Mouse (Mus musculus): ENCODE data around the gene Brwd1. TPM values are rescaled to one million over a fixed set of nuclear protein-coding genes. Genes with fewer than 3 reads are reported as not detected.
"Not testable (repeated sequence)": the region's sequence is repeated elsewhere in the genome, so short reads cannot be mapped to it uniquely, and the experiment has no call there.

The Brwd1 gene
- total RNA-seq (2021) = 100 to 1,000 TPM; 106 to 121 TPM

GRCm38 (mm10) chr16:96082301-96083178 is at the start of gene Brwd1:
Gene Brwd1 (minus strand): TSS chr16:96082526.
- intact Hi-C loops (cut with DNase I) = no loop called here

GRCm38 (mm10) chr16:96128466-96128865 is 46.1 kb upstream of the Brwd1 start:
- no peak for DNase-seq (ENCODE audit: extremely low spot score in 1 of 2, low spot score in 2 of 2)
- intact Hi-C loops (cut with DNase I) = loop anchor here (5.0 kb wide), 1 partner anchor 41 kb away; no protein-coding TSS in a partner anchor

More at GRCm38 (mm10) chr16:96082301-96083178, at the start of gene Brwd1:
- DNase-seq (ENCODE audit: extremely low spot score in 1 of 2, low spot score in 2 of 2) = peak; percentile 87 to 98

DNA sequence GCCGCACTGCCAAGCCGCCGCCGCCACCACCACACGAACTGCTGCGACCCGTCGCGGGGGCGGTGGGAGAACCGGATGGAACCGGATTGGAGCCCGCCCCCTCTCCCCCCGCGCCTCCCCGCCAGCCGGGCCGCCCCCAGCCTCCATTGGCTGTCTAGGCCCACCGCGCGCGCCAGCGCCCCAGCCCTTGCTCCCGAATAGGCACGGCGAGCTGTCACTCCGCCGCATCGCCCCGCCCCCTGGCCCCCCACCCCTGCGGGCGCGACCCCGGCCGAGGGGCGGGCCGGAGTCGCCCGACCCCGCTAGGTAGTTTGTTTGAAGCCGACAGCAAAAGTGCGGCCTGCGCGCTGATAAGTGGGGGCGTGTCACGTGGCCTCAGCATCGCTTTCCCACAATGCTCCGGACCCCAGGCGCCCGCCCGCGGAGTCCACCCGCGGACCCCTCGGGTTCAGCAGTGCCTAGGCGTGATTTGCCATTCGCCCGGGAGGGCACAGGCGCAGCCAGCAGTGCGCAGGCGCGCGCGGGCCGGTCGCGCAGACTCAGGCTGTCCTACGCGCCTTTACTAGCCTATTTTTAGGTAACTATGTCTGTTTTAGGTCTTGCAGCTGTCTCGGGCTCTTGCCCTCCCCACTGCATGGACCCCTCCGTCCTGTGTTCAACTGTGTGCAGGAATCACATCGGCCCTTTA is 45.5 kb upstream of the Brwd1 start, which contains the start of gene Hmgn1:
Hmgn1 (minus strand) TSS at position 73 of the 688 bp plus-strand sequence.
- peak; percentile 96 to 99 for DNase-seq (ENCODE audit: extremely low spot score in 1 of 2, low spot score in 2 of 2)
- intact Hi-C loops (cut with DNase I) = loop anchor here (5.0 kb wide), 1 partner anchor 40 kb away; no protein-coding TSS in a partner anchor

GRCm38 (mm10) chr16:96127288-96127656 is 44.9 kb upstream of the Brwd1 start:
- no peak for DNase-seq (ENCODE audit: extremely low spot score in 1 of 2, low spot score in 2 of 2)
- intact Hi-C loops (cut with DNase I) = loop anchor here (5.0 kb wide), 1 partner anchor 40 kb away; no protein-coding TSS in a partner anchor

DNA sequence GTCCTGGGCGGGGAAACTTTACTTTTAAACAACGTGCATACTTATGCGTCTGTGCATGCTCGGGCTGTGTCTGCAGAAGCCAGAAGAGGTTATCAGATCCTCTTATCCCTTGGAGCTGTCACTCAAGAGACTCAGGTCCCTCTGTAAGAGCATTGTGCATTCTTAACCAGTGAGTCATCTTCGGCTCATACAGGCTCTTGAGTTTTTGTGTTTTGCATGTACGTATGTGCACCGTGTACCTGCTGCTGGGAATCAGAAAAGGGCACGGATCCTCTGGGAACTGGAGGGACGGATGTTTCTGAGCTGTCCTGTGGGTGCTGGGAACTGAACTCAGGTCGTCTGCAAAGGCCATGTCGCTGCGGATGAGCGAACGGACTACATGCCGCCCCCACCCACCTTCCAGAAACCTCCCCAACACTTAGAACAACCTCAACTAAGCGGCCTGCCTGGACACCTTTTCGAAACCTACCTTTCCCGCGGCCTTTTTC is 44.4 kb upstream of the Brwd1 start:
- DNase-seq (ENCODE audit: extremely low spot score in 1 of 2, low spot score in 2 of 2) = no peak
- intact Hi-C loops (cut with DNase I) = loop anchor here (5.0 kb wide), 1 partner anchor 39 kb away; no protein-coding TSS in a partner anchor

- intact Hi-C loops (cut with DNase I) = no loop called here
- no peak for DNase-seq (ENCODE audit: extremely low spot score in 1 of 2, low spot score in 2 of 2)
Measured at GRCm38 (mm10) chr16:96120022-96120623, 37.8 kb upstream of the Brwd1 start.

- DNase-seq (ENCODE audit: extremely low spot score in 1 of 2, low spot score in 2 of 2) = no peak
- intact Hi-C loops (cut with DNase I) = no loop called here
Measured at GRCm38 (mm10) chr16:96114729-96115128, 32.4 kb upstream of the Brwd1 start.

GRCm38 (mm10) chr16:96112769-96113168 is 30.4 kb upstream of the Brwd1 start:
- intact Hi-C loops (cut with DNase I) = no loop called here
- no peak for DNase-seq (ENCODE audit: extremely low spot score in 1 of 2, low spot score in 2 of 2)

DNA sequence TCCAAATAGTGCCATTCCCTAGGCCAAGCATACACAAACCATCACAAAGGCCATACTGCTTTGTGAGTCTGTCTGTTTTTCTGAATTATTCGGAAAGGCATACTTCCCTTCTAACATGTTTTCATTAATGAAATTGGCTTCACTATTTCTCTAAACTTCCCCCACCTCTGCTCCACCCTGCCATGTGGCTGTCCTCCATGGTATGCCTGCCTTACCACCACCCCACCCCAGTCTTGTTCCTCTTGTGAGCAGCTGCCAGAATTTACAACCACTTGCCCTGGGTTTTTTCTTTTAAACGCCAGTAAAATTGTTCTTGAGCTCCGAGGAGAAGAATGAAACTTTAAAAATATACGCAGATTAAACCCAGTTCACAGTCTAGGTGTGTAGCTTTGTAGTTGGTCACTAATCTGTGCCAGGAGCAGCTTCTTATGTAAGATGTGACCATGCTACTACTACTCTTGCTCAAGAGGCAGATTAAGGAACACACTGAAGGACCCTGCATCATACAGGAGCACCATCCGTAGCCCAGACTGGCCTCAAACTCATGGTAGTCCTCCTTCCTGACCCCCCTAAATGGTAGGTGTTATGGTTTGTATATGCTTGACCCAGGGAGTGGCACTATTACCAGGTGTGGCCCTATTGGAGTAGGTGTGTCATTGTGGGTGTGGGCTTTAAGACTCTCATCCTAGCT is 28.5 kb upstream of the Brwd1 start:
- DNase-seq (ENCODE audit: extremely low spot score in 1 of 2, low spot score in 2 of 2) = no peak
- intact Hi-C loops (cut with DNase I) = no loop called here

GRCm38 (mm10) chr16:96109673-96110072 is 27.3 kb upstream of the Brwd1 start:
- DNase-seq (ENCODE audit: extremely low spot score in 1 of 2, low spot score in 2 of 2) = no peak
- intact Hi-C loops (cut with DNase I) = no loop called here

- no peak for DNase-seq (ENCODE audit: extremely low spot score in 1 of 2, low spot score in 2 of 2)
- intact Hi-C loops (cut with DNase I) = no loop called here
Measured at GRCm38 (mm10) chr16:96103036-96103435, 20.7 kb upstream of the Brwd1 start.

GRCm38 (mm10) chr16:96097811-96098210 is 15.5 kb upstream of the Brwd1 start:
- intact Hi-C loops (cut with DNase I); DNase-seq (ENCODE audit: extremely low spot score in 1 of 2, low spot score in 2 of 2): not testable (repeated sequence)

- no peak for DNase-seq (ENCODE audit: extremely low spot score in 1 of 2, low spot score in 2 of 2)
- intact Hi-C loops (cut with DNase I) = no loop called here
Measured at GRCm38 (mm10) chr16:96095966-96096365, 13.6 kb upstream of the Brwd1 start.

GRCm38 (mm10) chr16:96091515-96092504 is 9.5 kb upstream of the Brwd1 start:
- no peak for DNase-seq (ENCODE audit: extremely low spot score in 1 of 2, low spot score in 2 of 2)
- intact Hi-C loops (cut with DNase I) = no loop called here

- intact Hi-C loops (cut with DNase I) = loop anchor here (5.0 kb wide), 1 partner anchor 39 kb away; the partner anchor contains the start of gene Hmgn1
- no peak for DNase-seq (ENCODE audit: extremely low spot score in 1 of 2, low spot score in 2 of 2)
Measured at GRCm38 (mm10) chr16:96088120-96088519, 5.8 kb upstream of the Brwd1 start.

DNA sequence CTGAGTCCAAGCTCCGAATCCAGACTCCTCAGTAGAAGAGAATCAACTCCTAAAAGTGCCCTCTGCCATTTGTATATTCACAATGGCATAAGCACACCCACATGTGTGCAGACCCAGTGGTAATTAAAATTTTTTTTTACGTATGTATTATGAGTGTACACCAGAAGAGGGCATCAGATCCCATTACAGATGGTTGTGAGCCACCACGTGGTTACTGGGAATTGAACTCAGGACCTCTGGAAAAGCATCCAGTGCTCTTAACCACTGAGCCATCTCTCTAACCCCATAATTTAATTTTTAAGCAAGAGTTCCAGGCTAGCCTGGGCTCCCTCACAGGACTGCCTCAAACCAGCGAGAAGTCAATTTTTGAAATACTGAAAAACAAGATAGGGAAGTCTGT is 5.1 kb upstream of the Brwd1 start:
- intact Hi-C loops (cut with DNase I) = loop anchor here (5.0 kb wide), 1 partner anchor 40 kb away; the partner anchor contains the start of gene Hmgn1
- no peak for DNase-seq (ENCODE audit: extremely low spot score in 1 of 2, low spot score in 2 of 2)

GRCm38 (mm10) chr16:96087001-96087400 is 4.7 kb upstream of the Brwd1 start:
- intact Hi-C loops (cut with DNase I) = loop anchor here (5.0 kb wide), 1 partner anchor 40 kb away; the partner anchor contains the start of gene Hmgn1
- DNase-seq (ENCODE audit: extremely low spot score in 1 of 2, low spot score in 2 of 2) = no peak

Measured in left cerebral cortex, postnatal 10 days (tissue).